Mouse (Mus musculus) CH12.LX (cell line): Measurements from ENCODE around the gene BC051142. TPM values are rescaled to one million over a fixed set of nuclear protein-coding genes. Genes with fewer than 3 reads are reported as not detected.

ENCODE experiments used
- DNase-seq: peaks from one replicate; pipeline ENCODE4 v3.0.0-alpha.2; 2013; ENCODE audit errors: extremely low read depth
- H3K27ac ChIP-seq: 2 replicates; pipeline ENCODE4 v1.5.1; 2012; ENCODE audit warnings: low read depth, mild to moderate bottlenecking, control low read depth, moderate library complexity; ENCODE audit not compliant: insufficient read depth
- H3K27me3 ChIP-seq: replicated peaks from 2 replicates; pipeline ENCODE3; 2012; ENCODE audit warnings: inconsistent platforms
- H3K36me3 ChIP-seq, 2 experiments: replicated peaks in 1 of 2; 2 replicates each; pipeline versions ENCODE3 to v1.6.1; 2012; ENCODE audit warnings: inconsistent platforms in 1 of 2, low read length in 1 of 2, mild to moderate bottlenecking in 1 of 2, mixed read lengths in 1 of 2, moderate library complexity in 1 of 2; ENCODE audit not compliant: control insufficient read depth in 1 of 2, insufficient read depth in 1 of 2
- H3K4me1 ChIP-seq, 2 experiments: 2 replicates each; pipeline ENCODE4 v1.6.1; 2012; ENCODE audit warnings: inconsistent platforms in 1 of 2, moderate library complexity in 1 of 2; ENCODE audit not compliant: insufficient read depth in 2 of 2, control insufficient read depth in 1 of 2
- H3K4me2 ChIP-seq: 2 replicates; pipeline ENCODE4 v1.6.1; 2012; ENCODE audit warnings: low read depth, mild to moderate bottlenecking, control low read depth; ENCODE audit not compliant: poor library complexity, insufficient read depth, severe bottlenecking
- H3K4me3 ChIP-seq, 3 experiments: fragments of 150-350 bp in 1 of 3; sonication (generic) in 1 of 3; replicated peaks in 1 of 3; 2 replicates each; pipeline versions ENCODE3 to v1.5.1; 2011 to 2012; ENCODE audit warnings: low read depth in 2 of 3, low read length in 2 of 3, mild to moderate bottlenecking in 2 of 3, moderate library complexity in 2 of 3, control low read depth in 1 of 3, improper control_type of control experiment in 1 of 3, inconsistent platforms in 1 of 3, mixed read lengths in 1 of 3; ENCODE audit not compliant: poor library complexity in 1 of 3
- H3K79me2 ChIP-seq: replicated peaks from 2 replicates; pipeline ENCODE4 v1.6.1; 2012; ENCODE audit warnings: mild to moderate bottlenecking, moderate library complexity; ENCODE audit not compliant: control insufficient read depth, poor library complexity, insufficient read depth, severe bottlenecking; ENCODE audit errors: extremely low read depth
- H3K9ac ChIP-seq: 2 replicates; pipeline ENCODE4 v1.6.1; 2012; ENCODE audit warnings: low read depth, mild to moderate bottlenecking, control low read depth, moderate library complexity; ENCODE audit not compliant: insufficient read depth
- H3K9me3 ChIP-seq: replicated peaks from 2 replicates; pipeline ENCODE3; 2012; ENCODE audit warnings: low read length, inconsistent platforms, mixed read lengths
- CHD1 ChIP-seq: IDR thresholded peaks from 2 replicates; pipeline ENCODE4 v1.6.1; 2012; ENCODE audit warnings: low read depth, low read length, improper control_type of control experiment, inconsistent platforms
- CHD2 ChIP-seq: IDR thresholded peaks from 2 replicates; pipeline ENCODE4 v1.6.1; 2011; ENCODE audit warnings: low read length, improper control_type of control experiment
- HCFC1 ChIP-seq: IDR thresholded peaks from 2 replicates; pipeline ENCODE4 v1.6.1; 2012; ENCODE audit warnings: low read depth, mild to moderate bottlenecking, inconsistent platforms, low read length, improper control_type of control experiment
- JUND ChIP-seq: conservative IDR thresholded peaks from 2 replicates; pipeline ENCODE4 v1.6.1; 2011; ENCODE audit warnings: low read depth, low read length, improper control_type of control experiment
- MAZ ChIP-seq: IDR thresholded peaks from 2 replicates; pipeline ENCODE4 v1.6.1; 2012; ENCODE audit warnings: low read depth, mild to moderate bottlenecking, inconsistent platforms, low read length, improper control_type of control experiment, moderate library complexity
- MXI1 ChIP-seq: IDR thresholded peaks from 2 replicates; pipeline ENCODE4 v1.6.1; 2011; ENCODE audit warnings: mild to moderate bottlenecking, low read depth, low read length, improper control_type of control experiment
- NELFE ChIP-seq: IDR thresholded peaks from 2 replicates; pipeline ENCODE4 v1.6.1; 2011; ENCODE audit warnings: low read depth, low read length, improper control_type of control experiment
- POLR2AphosphoS2 ChIP-seq: IDR thresholded peaks from 2 replicates; pipeline ENCODE4 v1.6.1; 2011; ENCODE audit warnings: low read depth, low read length, improper control_type of control experiment
- TBP ChIP-seq: conservative IDR thresholded peaks from 2 replicates; pipeline ENCODE4 v1.6.1; 2011; ENCODE audit warnings: low read depth, low read length, improper control_type of control experiment
- TCF12 ChIP-seq: IDR thresholded peaks from 2 replicates; pipeline ENCODE4 v1.6.1; 2014; ENCODE audit warnings: low read depth, mild to moderate bottlenecking, inconsistent platforms, low read length, improper control_type of control experiment
- USF2 ChIP-seq: conservative IDR thresholded peaks from 2 replicates; pipeline ENCODE4 v1.6.1; 2011; ENCODE audit warnings: low read depth, low read length, improper control_type of control experiment
- ZC3H11A ChIP-seq: IDR thresholded peaks from 2 replicates; pipeline ENCODE4 v1.6.1; 2012; ENCODE audit warnings: low read depth, mild to moderate bottlenecking, inconsistent platforms, low read length, improper control_type of control experiment
- ZMIZ1 ChIP-seq: IDR thresholded peaks from 2 replicates; pipeline ENCODE4 v1.6.1; 2012; ENCODE audit warnings: low read depth, mild to moderate bottlenecking, inconsistent platforms, low read length, improper control_type of control experiment
- ZNF384 ChIP-seq: IDR thresholded peaks from 2 replicates; pipeline ENCODE4 v1.6.1; 2012; ENCODE audit warnings: low read depth, low read length, improper control_type of control experiment, inconsistent platforms
- dilution Hi-C: fragments of 300-500 bp; cut with MboI; formaldehyde crosslinking; loops from 2 replicates; pipeline ENCODE4 v1.14.3; 2020; ENCODE audit warnings: low sequenced_read_pairs; ENCODE audit not compliant: extremely low pct_unique_long_range_greater_than_20kb, extremely low pct_ligation_motif_present
- in situ Hi-C: fragments of 300-500 bp; cut with MboI; formaldehyde crosslinking; loops from 3 replicates; pipeline ENCODE4 v1.14.3; 2019; ENCODE audit warnings: low sequenced_read_pairs, low pct_ligation_motif_present, low pct_unique_long_range_greater_than_20kb, mixed read lengths
- polyA plus RNA-seq: library from polyadenylated mRNA; unstranded; fragments of >175 nt; gene quantifications from 2 replicates; pipeline ENCODE4 v1.2.1, GENCODE M21; 2012; ENCODE audit warnings: low read depth; ENCODE audit not compliant: insufficient read length
- total RNA-seq, 2 experiments: library from RNA; depleted of rRNA; stranded (reverse); fragments of 300-350 nt in 1 of 2; fragments of >200 nt in 1 of 2; gene quantifications; 2 replicates each; pipeline ENCODE4 v1.2.3; 2012 to 2014

Gene BC051142
- total and polyA plus RNA-seq, 3 experiments = 0.28 to 0.83 TPM; not detected in 1

- TF ChIP-seq TBP = no peak
- TF ChIP-seq ZC3H11A = no peak
- TF ChIP-seq MXI1 = no peak
- no peak for TF ChIP-seq ZNF384
- no peak for TF ChIP-seq JUND
- no peak for TF ChIP-seq TCF12
- TF ChIP-seq HCFC1 = no peak
- TF ChIP-seq USF2 = no peak
- no peak for TF ChIP-seq POLR2AphosphoS2
- TF ChIP-seq CHD2 = no peak
- Histone ChIP-seq H3K4me1 (peaks cover 0 to 4% of the 10 kb centered on the region in 2 experiments; a peak in 1 of 4 replicates), H3K27me3 (peaks cover 44% of the 10 kb centered on the region), H3K27ac (no peak overlapping the region), H3K9me3 (peaks cover 3% of the 10 kb centered on the region), H3K36me3 (no peaks in the 10 kb centered on the region), H3K4me3 (no peak overlapping the region), H3K79me2 (no peaks in the 10 kb centered on the region), H3K9ac (no peak overlapping the region), H3K4me2 (no peak overlapping the region)
- dilution Hi-C loops (no loop called here), in situ Hi-C loops (no loop called here)
- no peak for DNase-seq
Observed at GRCm38 (mm10) chr17:34437120-34437519, 38.5 kb downstream of the BC051142 start.

GRCm38 (mm10) chr17:34437606-34438005 lies 39.0 kb downstream of the BC051142 start:
- Histone ChIP-seq H3K4me1 (peaks cover 0 to 4% of the 10 kb centered on the region in 2 experiments; a peak in 1 of 4 replicates), H3K79me2 (no peaks in the 10 kb centered on the region), H3K27ac (no peak overlapping the region), H3K9me3 (peaks cover 3% of the 10 kb centered on the region), H3K27me3 (peaks cover 44% of the 10 kb centered on the region), H3K9ac (no peak overlapping the region), H3K4me3 (no peak overlapping the region), H3K4me2 (peak overlapping the region; percentile 52; the same call in 1 of the 2 replicates), H3K36me3 (no peaks in the 10 kb centered on the region)
- in situ Hi-C loops (no loop called here), dilution Hi-C loops (no loop called here)
- TF ChIP-seq CHD2 (no peak), ZMIZ1 (no peak), CHD1 (no peak), NELFE (no peak), ZNF384 (peak; percentile 41; the same call in 1 of the 2 replicates), MAZ (no peak)
- DNase-seq = no peak

DNA sequence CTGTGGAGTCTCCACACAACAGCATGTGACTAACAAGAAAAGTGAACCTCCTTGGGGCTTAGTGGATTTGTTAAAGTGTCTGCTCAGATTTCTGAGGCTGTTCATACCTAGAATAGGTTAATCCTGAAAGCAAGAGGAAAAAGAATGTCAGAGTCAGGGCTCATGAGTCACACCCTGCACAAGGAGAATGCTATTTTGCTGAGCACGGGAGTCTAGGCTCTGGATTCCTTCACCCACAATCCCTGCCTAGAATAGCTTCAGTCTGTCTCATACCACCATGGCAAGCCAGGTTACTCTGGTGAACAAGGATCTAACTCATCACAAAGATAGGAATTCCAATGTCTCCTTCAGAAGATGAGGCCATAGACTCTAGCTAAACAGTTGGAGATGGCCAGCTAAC lies 40.0 kb downstream of the BC051142 start:
- no peak for DNase-seq
- H3K4me3 ChIP-seq = no peak overlapping the region
- H3K9me3 ChIP-seq = peaks cover 3% of the 10 kb centered on the region
- H3K4me1 ChIP-seq = peaks cover 0 to 4% of the 10 kb centered on the region in 2 experiments; a peak in 1 of 4 replicates
- no peak overlapping the region for H3K27ac ChIP-seq
- no peaks in the 10 kb centered on the region for H3K79me2 ChIP-seq
- H3K4me2 ChIP-seq = no peak overlapping the region
- no peak overlapping the region for H3K9ac ChIP-seq
- dilution Hi-C loops (no loop called here), in situ Hi-C loops (no loop called here)
- no peak for TF ChIP-seq ZNF384
- no peaks in the 10 kb centered on the region for H3K36me3 ChIP-seq
- H3K27me3 ChIP-seq = peaks cover 51% of the 10 kb centered on the region
